Mouse (Mus musculus): ENCODE measurements around the gene Naa38.
A peak's percentile ranks its signal among the peaks of the same experiment; 100 is the strongest.

The Naa38 gene

GRCm38 (mm10) chr11:69415327-69415667, 20.0 kb downstream of the Naa38 start:
- DNase-seq = peak; percentile 77 to 80

DNA sequence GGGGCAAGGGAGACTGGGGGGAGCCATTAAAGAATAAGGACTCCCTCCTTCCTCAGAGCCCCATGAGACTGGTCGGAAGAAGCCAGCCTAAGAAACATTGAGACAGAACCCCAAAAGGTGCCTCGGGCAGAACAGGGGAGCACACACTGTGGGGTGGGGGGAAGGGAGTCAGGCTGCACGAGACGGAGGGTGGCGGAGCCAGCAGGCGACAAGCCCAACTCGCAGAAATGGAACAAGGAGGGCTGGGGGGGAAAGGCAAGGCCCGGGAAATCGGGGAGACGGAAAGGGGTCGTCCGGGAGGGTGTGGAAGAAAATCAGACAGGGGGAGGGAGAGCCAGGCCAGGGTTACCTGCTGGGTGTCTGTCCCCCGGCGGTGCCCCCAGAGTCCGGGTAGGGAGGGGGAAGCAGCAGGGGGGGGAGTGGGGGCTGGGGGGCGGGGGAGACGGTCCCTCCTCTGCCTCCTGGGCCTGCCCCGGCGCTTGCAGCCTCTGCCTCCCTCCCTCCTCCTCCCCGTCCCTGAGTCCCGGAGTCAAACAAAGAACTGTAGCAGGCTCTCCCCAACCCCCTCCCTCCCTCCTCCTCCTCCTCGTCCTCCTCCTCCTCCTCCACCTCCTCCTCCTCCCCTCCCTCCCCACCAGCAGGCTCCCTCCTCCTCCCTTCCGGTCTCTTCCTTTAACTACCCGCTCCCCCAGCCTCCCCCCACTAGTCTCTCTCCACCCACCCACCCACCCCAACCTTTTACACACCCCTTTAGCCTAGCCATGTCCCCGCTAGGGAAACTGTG, 20.6 kb downstream of the Naa38 start:
- peak; percentile 68 to 69 for DNase-seq

- no peak for DNase-seq
Measured at GRCm38 (mm10) chr11:69416509-69416908, 21.2 kb downstream of the Naa38 start.

DNA sequence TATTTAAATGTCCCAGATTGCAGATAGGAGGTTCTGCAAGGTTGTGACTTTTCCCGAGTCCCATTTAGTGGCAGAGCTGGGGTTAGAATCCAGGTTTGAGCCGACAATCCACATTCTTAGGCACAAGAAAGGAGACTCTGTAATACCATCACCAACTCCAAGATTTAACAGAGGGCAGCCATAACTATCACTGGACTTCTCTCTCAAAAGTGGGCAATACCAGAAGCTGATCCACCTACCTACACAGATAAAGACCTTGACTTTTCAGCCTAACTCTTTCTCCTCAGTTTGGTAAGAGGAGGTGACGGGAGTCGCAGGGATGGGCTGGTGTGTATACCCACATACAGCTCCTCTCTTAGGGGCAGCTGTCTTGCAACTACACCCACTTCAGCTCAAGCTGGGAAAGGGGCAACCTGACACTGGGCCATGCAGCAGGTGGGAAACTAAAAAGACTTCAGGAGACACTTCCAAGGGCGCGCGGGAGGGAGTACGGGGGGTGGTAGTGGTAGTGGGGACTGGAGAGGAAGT, 21.7 kb downstream of the Naa38 start:
- no peak for DNase-seq

GRCm38 (mm10) chr11:69417449-69418384, 22.4 kb downstream of the Naa38 start:
- peak; percentile 98 to 99 for DNase-seq

GRCm38 (mm10) chr11:69418481-69419442, 23.5 kb downstream of the Naa38 start:
- DNase-seq = peak; percentile 95 to 98

- peak in 1 of 2 experiments; percentile 57 for DNase-seq
Measured at GRCm38 (mm10) chr11:69419443-69419812, 24.1 kb downstream of the Naa38 start.

GRCm38 (mm10) chr11:69419813-69420553, 24.7 kb downstream of the Naa38 start:
- peak; percentile 62 to 81 for DNase-seq

DNA sequence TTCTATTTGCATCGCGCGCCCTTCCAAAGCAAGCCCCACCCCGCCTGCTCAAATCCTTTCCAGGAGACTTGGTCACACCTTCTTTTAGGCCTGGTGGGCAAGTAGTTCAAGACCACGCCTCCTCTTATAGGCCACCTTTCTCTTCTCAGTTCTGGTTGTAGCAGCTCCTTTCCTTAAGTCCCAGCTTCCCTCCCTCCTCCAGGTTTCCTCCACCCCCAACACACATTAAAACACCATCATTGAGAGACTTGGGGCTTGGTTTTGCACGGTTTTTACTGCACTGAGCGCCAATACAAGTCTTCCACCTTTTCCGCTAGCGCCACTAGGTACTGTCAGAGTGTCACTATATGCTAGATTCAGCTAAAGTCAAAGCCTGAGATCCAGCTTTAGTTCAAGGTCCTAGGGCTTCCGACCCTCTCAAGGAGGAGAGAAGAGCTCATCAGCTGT, 25.3 kb downstream of the Naa38 start:
- no peak for DNase-seq

- no peak for DNase-seq
Measured at GRCm38 (mm10) chr11:69421131-69421977, 26.1 kb downstream of the Naa38 start.

DNA sequence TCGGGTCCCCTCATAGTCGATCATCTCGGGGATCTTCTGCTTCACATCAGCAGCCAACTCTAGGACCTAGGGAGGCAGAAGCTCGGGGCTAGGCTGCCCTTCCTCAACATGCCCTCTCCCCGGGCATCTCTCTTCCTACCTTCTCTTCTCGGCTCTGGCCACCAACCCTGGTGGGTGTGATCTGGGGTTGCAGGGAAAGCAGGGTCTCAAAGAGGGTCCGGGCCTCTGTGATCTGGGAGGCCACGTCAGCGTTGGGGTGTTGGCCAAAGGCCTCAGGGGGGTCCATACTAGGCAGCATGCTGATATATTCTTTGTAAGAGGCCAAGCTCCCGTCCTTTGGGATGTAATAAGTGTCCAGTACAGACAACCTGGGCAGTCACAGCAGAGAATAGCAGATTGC, 27.6 kb downstream of the Naa38 start:
- DNase-seq = no peak

DNA sequence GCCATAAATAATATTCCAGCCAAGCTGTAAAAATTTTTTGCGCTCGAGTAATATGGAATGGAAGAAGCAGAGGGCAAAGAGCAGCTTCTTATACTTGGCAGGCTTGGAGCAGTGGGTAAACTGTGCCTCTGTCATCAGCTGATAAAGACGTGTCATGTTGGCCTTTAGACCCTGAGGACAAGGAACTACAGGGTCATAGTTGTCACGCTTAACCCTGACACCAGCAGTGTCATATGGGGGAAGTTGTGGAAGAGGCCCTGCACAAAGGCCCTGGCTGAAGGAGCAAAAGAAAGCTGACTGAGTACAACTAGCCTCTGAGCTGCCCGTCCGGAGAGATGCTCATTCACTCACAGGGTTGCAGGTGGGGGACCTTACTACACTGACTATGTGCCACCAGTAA, 28.6 kb downstream of the Naa38 start:
- DNase-seq = no peak

- DNase-seq = no peak
Measured at GRCm38 (mm10) chr11:69426246-69426645, 31.0 kb downstream of the Naa38 start.

DNA sequence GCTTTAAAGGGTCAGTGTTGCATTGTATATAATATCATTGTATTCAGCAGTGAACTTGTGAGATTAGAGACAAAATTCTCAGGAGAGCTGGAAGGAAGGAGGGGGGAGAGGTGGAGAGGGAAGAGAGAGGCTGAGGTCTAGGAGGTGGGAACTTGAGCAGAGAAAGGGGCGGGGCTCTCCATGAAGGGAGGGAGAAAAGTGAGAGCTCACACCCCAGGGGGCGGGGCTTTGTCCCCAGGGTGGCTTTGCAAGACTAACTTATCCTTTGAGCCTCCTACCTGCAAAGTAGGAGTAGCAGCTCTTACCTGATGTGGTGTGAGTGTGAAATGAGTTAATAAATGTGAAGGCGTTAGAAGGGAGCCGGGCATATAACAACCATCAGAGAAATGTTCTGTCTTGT, 33.5 kb downstream of the Naa38 start:
- peak; percentile 89 to 93 for DNase-seq

- peak; percentile 44 to 54 for DNase-seq
Measured at GRCm38 (mm10) chr11:69429313-69429712, 34.0 kb downstream of the Naa38 start.

GRCm38 (mm10) chr11:69430631-69431030, 35.3 kb downstream of the Naa38 start:
- DNase-seq = no peak

- DNase-seq = peak; percentile 88 to 91
Measured at GRCm38 (mm10) chr11:69431829-69432639, 36.7 kb downstream of the Naa38 start.

- DNase-seq = no peak
Measured at GRCm38 (mm10) chr11:69432640-69432982, 37.3 kb downstream of the Naa38 start.

DNA sequence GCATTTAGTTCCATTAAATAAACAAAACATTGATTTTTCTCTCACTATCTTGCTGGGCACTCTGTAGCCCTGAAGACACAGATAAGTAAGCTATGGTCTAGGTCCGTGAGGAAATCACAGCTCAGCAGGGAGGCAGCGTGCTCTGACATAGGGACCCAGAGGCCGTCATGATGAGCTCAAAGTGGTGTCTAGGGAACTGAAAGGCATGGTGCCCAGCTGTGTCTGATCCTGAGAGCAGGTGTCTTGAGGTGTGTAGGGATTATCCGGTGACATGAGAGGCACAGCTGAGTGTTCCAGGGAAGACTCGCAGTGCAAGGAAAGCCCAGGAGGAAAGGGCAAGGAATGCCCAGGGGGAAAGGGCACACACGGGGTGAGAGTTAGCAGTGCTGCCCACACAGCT, 37.9 kb downstream of the Naa38 start:
- DNase-seq = no peak

GRCm38 (mm10) chr11:69437291-69437690, 42.0 kb downstream of the Naa38 start:
- DNase-seq = no peak

All from kidney, postnatal 36 days (tissue).